ENCODE assay signal across 26 mouse cellular contexts in the genomic region with DNA sequence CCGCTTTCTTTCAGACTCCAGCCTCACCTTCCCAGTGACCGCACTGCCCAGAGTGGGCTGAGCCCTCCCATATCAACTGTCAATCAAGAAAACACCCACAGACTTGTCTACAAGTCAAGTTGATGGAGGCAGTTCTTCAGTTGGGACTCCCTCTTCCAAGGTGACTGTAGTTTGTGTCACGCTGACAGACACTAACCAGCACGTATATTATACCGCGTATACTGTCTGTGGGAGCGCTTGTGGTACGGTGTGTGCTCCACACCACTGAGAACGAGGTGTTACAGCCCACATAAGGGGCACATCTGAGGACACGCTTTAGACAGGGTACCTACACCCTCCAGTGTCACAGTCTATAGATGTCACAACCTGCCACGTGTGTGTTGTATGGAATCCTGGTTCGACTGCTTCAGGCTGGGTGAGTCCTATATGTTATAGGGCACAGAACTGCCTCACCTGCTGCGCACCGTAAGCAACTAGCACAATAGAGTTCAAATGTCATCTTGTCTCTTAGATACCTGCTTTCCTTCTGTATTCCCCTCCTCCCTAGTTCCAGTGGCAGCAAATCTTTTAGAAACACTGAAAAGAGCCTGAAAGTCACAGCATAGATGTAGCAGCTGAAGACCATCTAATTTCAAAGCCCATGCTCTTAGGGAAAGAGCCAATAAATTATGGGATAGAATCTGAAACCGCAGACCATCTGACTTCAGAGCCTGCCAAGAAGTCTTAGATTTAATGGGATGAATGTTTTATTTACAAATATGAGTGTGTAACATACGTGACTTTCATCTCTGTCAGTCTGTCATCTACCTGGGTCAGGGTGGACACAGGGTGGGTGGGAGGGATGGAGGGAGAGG.
A peak's percentile ranks its signal among the peaks of the same experiment; 100 is the strongest.
DNase-seq lines count a peak whose midpoint lies in the region; ATAC-seq and TF ChIP-seq lines count a peak whose summit lies in the region.
"Had no signal": no experiment of that assay in that cellular context is flagged by ENCODE, and none has a peak within 500 bp of the region (broad histone marks: within the 10 kb centered on the region; RNA-seq: fewer than 3 reads in every experiment).

No protein-coding gene starts in this region.

- no peak overlapping the region for H3K27ac ChIP-seq in heart, embryonic 12.5 days (ENCODE audit: poor library complexity, severe bottlenecking)
- H3K27ac ChIP-seq in lung, embryonic 14.5 days (ENCODE audit: low read depth), result no peak overlapping the region
- H3K27ac ChIP-seq: embryonic facial prominence, embryonic 12.5 days; heart, adult 2 months; hindbrain, embryonic 12.5 days; limb, embryonic 13.5 days; liver, embryonic 13.5 days; macrophage had no signal

- 89% methylated on average over 16 of the region's 16 CpGs for WGBS in heart, embryonic 12.5 days
- WGBS in lung, embryonic 14.5 days, result 83% methylated on average over 16 of the region's 16 CpGs

- DNase-seq in heart, adult 11 months, result peak; percentile 84
- peak; percentile 84 for DNase-seq in lung, embryonic 14.5 days
- DNase-seq in lung, postnatal 4 days, result no peak
- DNase-seq in NIH3T3 (ENCODE audit: low read depth), result peak; percentile 45
- peak; percentile 25 for DNase-seq in kidney, postnatal 10 days
- DNase-seq in gastrocnemius, postnatal 4 days (ENCODE audit: low spot score in 2 of 2), result no peak
- DNase-seq in adrenal gland, postnatal 14 days, result no peak
- DNase-seq: adrenal gland, adult 8-10 months; cerebellum, adult 18-20 months; cerebellum, postnatal 14 days; gastrocnemius, postnatal 14 days; heart, adult 2 months; liver, embryonic 13.5 days; thymus, adult 18-20 months; thymus, postnatal 36 days had no signal

- no peaks in the 10 kb centered on the region for H3K27me3 ChIP-seq in heart, embryonic 12.5 days (replicated peaks)
- H3K27me3 ChIP-seq in lung, embryonic 14.5 days (ENCODE audit: insufficient read depth, low read length), result no peaks in the 10 kb centered on the region
- H3K27me3 ChIP-seq: CH12.LX; embryonic facial prominence, embryonic 12.5 days; hindbrain, embryonic 12.5 days; limb, embryonic 13.5 days; liver, embryonic 13.5 days had no signal

- H3K4me1 ChIP-seq in heart, embryonic 12.5 days (replicated peaks), result no peaks in the 10 kb centered on the region
- H3K4me1 ChIP-seq in lung, embryonic 14.5 days (ENCODE audit: insufficient read depth), result no peaks in the 10 kb centered on the region
- H3K4me1 ChIP-seq: embryonic facial prominence, embryonic 12.5 days; hindbrain, embryonic 12.5 days; limb, embryonic 13.5 days; liver, embryonic 13.5 days had no signal

- H3K4me3 ChIP-seq in heart, embryonic 12.5 days, result no peak overlapping the region
- no peak overlapping the region for H3K4me3 ChIP-seq in lung, embryonic 14.5 days (ENCODE audit: low read depth, low read length)
- H3K4me3 ChIP-seq: embryonic facial prominence, embryonic 12.5 days; erythroblast, embryonic 14.5 days; heart, adult 2 months; hindbrain, embryonic 12.5 days; limb, embryonic 13.5 days; liver, embryonic 13.5 days had no signal

- no peak overlapping the region for H3K4me2 ChIP-seq in heart, embryonic 12.5 days
- no peak overlapping the region for H3K4me2 ChIP-seq in lung, embryonic 14.5 days
- H3K4me2 ChIP-seq: embryonic facial prominence, embryonic 12.5 days; hindbrain, embryonic 12.5 days; limb, embryonic 13.5 days; liver, embryonic 13.5 days; midbrain, embryonic 11.5 days had no signal

- no peak for ATAC-seq in heart, embryonic 12.5 days (ENCODE audit: insufficient number of reproducible peaks, low FRiP score)
- peak; percentile 86 for ATAC-seq in lung, embryonic 14.5 days (ENCODE audit: insufficient read depth)
- ATAC-seq: activated CD4-positive, CD25-positive, alpha-beta regulatory T cell, adult 4 months; forebrain, embryonic 14.5 days had no signal

- TF ChIP-seq CTCF in lung, embryonic 14.5 days (IDR thresholded peaks at IDR 0.05; ENCODE audit: low read depth), result no peak

- no peak overlapping the region for H3K9ac ChIP-seq in heart, embryonic 12.5 days
- H3K9ac ChIP-seq in lung, embryonic 14.5 days, result no peak overlapping the region
- H3K9ac ChIP-seq: embryonic facial prominence, embryonic 12.5 days; hindbrain, embryonic 12.5 days; limb, embryonic 13.5 days; liver, embryonic 13.5 days had no signal

- no peaks in the 10 kb centered on the region for H3K36me3 ChIP-seq in heart, embryonic 12.5 days
- H3K36me3 ChIP-seq in lung, embryonic 14.5 days (ENCODE audit: insufficient read depth), result no peaks in the 10 kb centered on the region
- H3K36me3 ChIP-seq: embryonic facial prominence, embryonic 12.5 days; G1E; hindbrain, embryonic 12.5 days; limb, embryonic 13.5 days; liver, embryonic 13.5 days had no signal

- H3K9me3 ChIP-seq in heart, embryonic 12.5 days (replicated peaks), result 0 out of 2 replicates have a peak, but pooled peaks cover 3% of the 10 kb centered on the region
- H3K9me3 ChIP-seq in lung, embryonic 14.5 days (ENCODE audit: low read depth, low read length), result no peaks in the 10 kb centered on the region
- H3K9me3 ChIP-seq: embryonic facial prominence, embryonic 12.5 days; hindbrain, embryonic 12.5 days; limb, embryonic 13.5 days; liver, embryonic 13.5 days had no signal

Comparison
In these comparisons a context has a peak if more than half of its experiments do, and no peak if none do; other contexts are left out.
1. DNase-seq: peak in heart, adult 11 months (single experiment), lung, embryonic 14.5 days (single experiment), NIH3T3 (single experiment) and kidney, postnatal 10 days (single experiment); none in lung, postnatal 4 days (0 of 2), gastrocnemius, postnatal 4 days (0 of 2) and adrenal gland, postnatal 14 days (single experiment).